Mouse (Mus musculus): ENCODE measurements around the gene Nqo1. TPM values are rescaled to one million over a fixed set of nuclear protein-coding genes. Genes with fewer than 3 reads are reported as not detected.

The Nqo1 gene
- polyA plus RNA-seq (2014; fragmentation: Nextera tagmentation; extraction: Ambion mirVana) = 17.9 and 19.7 TPM in 2 replicates

DNA sequence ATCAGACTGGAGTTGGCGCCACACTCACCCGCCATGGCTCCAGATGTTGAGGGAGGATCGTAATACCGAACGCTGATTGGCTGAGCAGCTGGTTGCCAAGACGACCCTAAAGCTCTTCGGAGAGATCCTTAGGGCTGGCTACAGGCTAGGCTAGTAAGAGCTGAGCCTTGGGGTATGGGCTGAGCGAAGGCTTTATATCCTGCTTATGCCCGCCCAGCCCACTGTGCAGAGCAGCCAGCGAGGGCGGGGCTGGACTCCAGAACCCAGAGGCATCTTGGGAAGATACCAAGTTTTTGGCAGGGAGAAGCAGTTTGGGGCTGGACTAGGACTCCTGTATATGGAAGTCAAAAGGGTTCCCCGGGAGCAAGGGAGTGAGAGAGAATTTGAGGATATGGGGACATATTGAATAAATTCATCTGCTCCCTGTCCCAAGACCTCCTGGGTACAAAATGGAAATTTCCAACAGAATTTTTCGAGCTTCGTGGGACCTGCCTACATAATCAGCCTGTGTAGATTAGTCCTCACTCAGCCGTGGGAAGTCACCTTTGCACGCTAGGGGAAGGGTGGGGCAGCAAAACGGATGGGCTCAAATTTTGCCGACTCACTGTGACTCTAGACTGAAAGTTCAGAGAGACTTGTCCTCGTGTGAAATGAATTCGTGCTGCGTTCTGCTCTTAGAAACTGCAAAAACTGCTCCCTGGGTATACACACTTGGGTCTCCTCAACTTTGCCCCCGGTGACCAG is at the start of gene Nqo1:
Nqo1 (minus strand) TSS at position 169 of the 744 bp plus-strand sequence.
- Histone ChIP-seq H3K9me3 (ENCODE audit: control insufficient read depth, low read length) (no peaks in the 10 kb centered on the region), H3K4me1 (ENCODE audit: control insufficient read depth, insufficient read depth, low read length) (peaks cover 27% of the 10 kb centered on the region), H3K4me2 (ENCODE audit: low read depth, low read length) (peak within 1 kb of the TSS; percentile 64), H3K27me3 (replicated peaks; ENCODE audit: control insufficient read depth, insufficient read depth, low read length) (no peaks in the 10 kb centered on the region), H3K27ac (replicated peaks; ENCODE audit: low read depth, low read length) (peak within 1 kb of the TSS; percentile 79), H3K36me3 (ENCODE audit: control insufficient read depth, insufficient read depth, low read length) (peaks cover 8% of the 10 kb centered on the region; the same call in 1 of the 2 replicates), H3K9ac (ENCODE audit: low read depth, low read length) (peak within 1 kb of the TSS; percentile 47), H3K4me3 (ENCODE audit: low read depth, low read length) (peak within 1 kb of the TSS; percentile 35)
- WGBS = 10% methylated on average over 22 of the region's 22 CpGs
- ATAC-seq (ENCODE audit: low read depth) (peak; percentile 96), DNase-seq (ENCODE audit: low spot score) (peak; percentile 96)

GRCm38 (mm10) chr8:107451414-107452066 is 48.5 kb upstream of the Nqo1 start:
- H3K9ac ChIP-seq (ENCODE audit: low read depth, low read length) = no peak overlapping the region
- WGBS = 78% methylated on average over 13 of the region's 13 CpGs
- H3K4me1 ChIP-seq (ENCODE audit: control insufficient read depth, insufficient read depth, low read length) = 0 out of 2 replicates have a peak, but pooled peaks cover 3% of the 10 kb centered on the region
- H3K36me3 ChIP-seq (ENCODE audit: control insufficient read depth, insufficient read depth, low read length) = peaks cover 14% of the 10 kb centered on the region
- H3K27ac ChIP-seq (replicated peaks; ENCODE audit: low read depth, low read length) = peak overlapping the region; percentile 36; the same call in 1 of the 2 replicates
- no peak overlapping the region for H3K4me2 ChIP-seq (ENCODE audit: low read depth, low read length)
- no peaks in the 10 kb centered on the region for H3K27me3 ChIP-seq (replicated peaks; ENCODE audit: control insufficient read depth, insufficient read depth, low read length)
- no peak for ATAC-seq (ENCODE audit: low read depth)
- H3K4me3 ChIP-seq (ENCODE audit: low read depth, low read length) = no peak overlapping the region
- H3K9me3 ChIP-seq (ENCODE audit: control insufficient read depth, low read length) = no peaks in the 10 kb centered on the region
- DNase-seq (ENCODE audit: low spot score) = no peak

DNA sequence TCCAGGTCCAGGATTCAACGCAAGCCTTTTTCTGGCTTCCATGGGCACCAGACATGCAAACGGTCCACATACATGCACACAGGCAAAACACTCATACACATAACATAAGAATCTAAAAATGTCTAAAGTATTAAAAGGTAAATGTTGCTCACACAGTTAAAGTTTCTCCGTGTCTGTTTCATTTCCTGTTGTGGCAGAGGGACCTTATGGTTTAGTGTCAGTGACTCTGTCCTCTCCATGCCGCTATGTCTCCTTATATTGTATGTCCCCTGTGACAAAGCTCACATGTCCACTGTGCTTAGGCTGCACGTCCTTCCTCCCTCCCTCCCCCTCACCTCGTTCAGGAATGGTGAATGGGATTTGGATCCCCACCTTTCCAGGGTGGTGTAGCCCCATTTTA is 46.6 kb upstream of the Nqo1 start:
- Histone ChIP-seq H3K27ac (replicated peaks; ENCODE audit: low read depth, low read length) (no peak overlapping the region), H3K36me3 (ENCODE audit: control insufficient read depth, insufficient read depth, low read length) (peaks cover 14% of the 10 kb centered on the region), H3K9me3 (ENCODE audit: control insufficient read depth, low read length) (no peaks in the 10 kb centered on the region), H3K27me3 (replicated peaks; ENCODE audit: control insufficient read depth, insufficient read depth, low read length) (no peaks in the 10 kb centered on the region), H3K4me3 (ENCODE audit: low read depth, low read length) (no peak overlapping the region), H3K4me2 (ENCODE audit: low read depth, low read length) (no peak overlapping the region), H3K9ac (ENCODE audit: low read depth, low read length) (no peak overlapping the region), H3K4me1 (ENCODE audit: control insufficient read depth, insufficient read depth, low read length) (0 out of 2 replicates have a peak, but pooled peaks cover 8% of the 10 kb centered on the region)
- ATAC-seq (ENCODE audit: low read depth) (no peak), DNase-seq (ENCODE audit: low spot score) (no peak)
- 73% methylated on average over 6 of the region's 6 CpGs for WGBS

- H3K4me2 ChIP-seq (ENCODE audit: low read depth, low read length) = no peak overlapping the region
- no peaks in the 10 kb centered on the region for H3K27me3 ChIP-seq (replicated peaks; ENCODE audit: control insufficient read depth, insufficient read depth, low read length)
- no peak for DNase-seq (ENCODE audit: low spot score)
- ATAC-seq (ENCODE audit: low read depth) = no peak
- WGBS = 40% methylated on average over 8 of the region's 8 CpGs
- no peak overlapping the region for H3K4me3 ChIP-seq (ENCODE audit: low read depth, low read length)
- no peak overlapping the region for H3K9ac ChIP-seq (ENCODE audit: low read depth, low read length)
- no peaks in the 10 kb centered on the region for H3K9me3 ChIP-seq (ENCODE audit: control insufficient read depth, low read length)
- no peak overlapping the region for H3K27ac ChIP-seq (replicated peaks; ENCODE audit: low read depth, low read length)
- peaks cover 14% of the 10 kb centered on the region for H3K36me3 ChIP-seq (ENCODE audit: control insufficient read depth, insufficient read depth, low read length)
- H3K4me1 ChIP-seq (ENCODE audit: control insufficient read depth, insufficient read depth, low read length) = peaks cover 13% of the 10 kb centered on the region; the same call in 1 of the 2 replicates
Observed at GRCm38 (mm10) chr8:107449130-107449529, 46.1 kb upstream of the Nqo1 start.

DNA sequence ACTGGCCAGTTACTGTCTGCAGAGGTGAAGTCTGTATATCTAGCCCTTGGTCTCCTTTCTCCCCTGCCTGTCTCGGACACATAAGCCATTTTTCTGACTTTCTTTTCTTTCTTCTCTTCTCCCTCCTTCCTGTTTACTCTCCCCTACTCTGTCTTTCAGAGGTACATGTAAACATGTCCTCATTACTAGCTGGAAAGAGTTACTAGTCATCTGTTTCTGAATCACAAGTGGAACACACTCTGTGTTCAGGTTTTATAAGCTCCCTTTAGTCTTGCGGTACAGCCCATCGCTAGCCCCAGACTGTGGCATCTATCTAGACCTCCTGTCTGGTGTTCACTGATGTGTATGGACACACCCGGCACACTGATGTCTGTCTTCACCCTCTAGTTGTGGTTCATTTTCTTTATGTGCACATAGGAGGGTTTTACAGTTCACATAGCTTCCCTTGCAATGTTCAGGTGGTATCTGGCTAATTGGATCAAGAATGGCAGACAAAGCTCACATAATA is 45.4 kb upstream of the Nqo1 start:
- no peaks in the 10 kb centered on the region for H3K9me3 ChIP-seq (ENCODE audit: control insufficient read depth, low read length)
- H3K4me2 ChIP-seq (ENCODE audit: low read depth, low read length) = no peak overlapping the region
- no peaks in the 10 kb centered on the region for H3K27me3 ChIP-seq (replicated peaks; ENCODE audit: control insufficient read depth, insufficient read depth, low read length)
- H3K4me1 ChIP-seq (ENCODE audit: control insufficient read depth, insufficient read depth, low read length) = peaks cover 13% of the 10 kb centered on the region; the same call in 1 of the 2 replicates
- H3K4me3 ChIP-seq (ENCODE audit: low read depth, low read length) = no peak overlapping the region
- WGBS = 72% methylated on average over 4 of the region's 4 CpGs
- peaks cover 9% of the 10 kb centered on the region for H3K36me3 ChIP-seq (ENCODE audit: control insufficient read depth, insufficient read depth, low read length)
- no peak overlapping the region for H3K27ac ChIP-seq (replicated peaks; ENCODE audit: low read depth, low read length)
- H3K9ac ChIP-seq (ENCODE audit: low read depth, low read length) = no peak overlapping the region
- no peak for ATAC-seq (ENCODE audit: low read depth)
- DNase-seq (ENCODE audit: low spot score) = no peak

GRCm38 (mm10) chr8:107447713-107448112 is 44.7 kb upstream of the Nqo1 start:
- H3K27ac ChIP-seq (replicated peaks; ENCODE audit: low read depth, low read length) = no peak overlapping the region
- H3K9me3 ChIP-seq (ENCODE audit: control insufficient read depth, low read length) = no peaks in the 10 kb centered on the region
- peaks cover 2% of the 10 kb centered on the region; the same call in 1 of the 2 replicates for H3K36me3 ChIP-seq (ENCODE audit: control insufficient read depth, insufficient read depth, low read length)
- H3K4me1 ChIP-seq (ENCODE audit: control insufficient read depth, insufficient read depth, low read length) = peaks cover 13% of the 10 kb centered on the region; the same call in 1 of the 2 replicates
- H3K4me3 ChIP-seq (ENCODE audit: low read depth, low read length) = no peak overlapping the region
- H3K4me2 ChIP-seq (ENCODE audit: low read depth, low read length) = no peak overlapping the region
- no peak overlapping the region for H3K9ac ChIP-seq (ENCODE audit: low read depth, low read length)
- DNase-seq (ENCODE audit: low spot score) (no peak), ATAC-seq (ENCODE audit: low read depth) (no peak)
- H3K27me3 ChIP-seq (replicated peaks; ENCODE audit: control insufficient read depth, insufficient read depth, low read length) = no peaks in the 10 kb centered on the region

- ATAC-seq (ENCODE audit: low read depth) = no peak
- H3K36me3 ChIP-seq (ENCODE audit: control insufficient read depth, insufficient read depth, low read length) = no peaks in the 10 kb centered on the region
- H3K4me1 ChIP-seq (ENCODE audit: control insufficient read depth, insufficient read depth, low read length) = peaks cover 13% of the 10 kb centered on the region; the same call in 1 of the 2 replicates
- no peak overlapping the region for H3K4me3 ChIP-seq (ENCODE audit: low read depth, low read length)
- no peak overlapping the region for H3K9ac ChIP-seq (ENCODE audit: low read depth, low read length)
- H3K27ac ChIP-seq (replicated peaks; ENCODE audit: low read depth, low read length) = peak overlapping the region; percentile 58
- no peaks in the 10 kb centered on the region for H3K27me3 ChIP-seq (replicated peaks; ENCODE audit: control insufficient read depth, insufficient read depth, low read length)
- 64% methylated on average over 3 of the region's 3 CpGs for WGBS
- DNase-seq (ENCODE audit: low spot score) = peak; percentile 65
- no peak overlapping the region for H3K4me2 ChIP-seq (ENCODE audit: low read depth, low read length)
- no peaks in the 10 kb centered on the region for H3K9me3 ChIP-seq (ENCODE audit: control insufficient read depth, low read length)
Observed at GRCm38 (mm10) chr8:107444626-107445025, 41.6 kb upstream of the Nqo1 start.

- H3K9me3 ChIP-seq (ENCODE audit: control insufficient read depth, low read length) = no peaks in the 10 kb centered on the region
- H3K4me2 ChIP-seq (ENCODE audit: low read depth, low read length) = no peak overlapping the region
- 85% methylated on average over 3 of the region's 3 CpGs for WGBS
- ATAC-seq (ENCODE audit: low read depth) = no peak
- no peak overlapping the region for H3K9ac ChIP-seq (ENCODE audit: low read depth, low read length)
- no peaks in the 10 kb centered on the region for H3K27me3 ChIP-seq (replicated peaks; ENCODE audit: control insufficient read depth, insufficient read depth, low read length)
- H3K27ac ChIP-seq (replicated peaks; ENCODE audit: low read depth, low read length) = no peak overlapping the region
- peaks cover 17% of the 10 kb centered on the region for H3K4me1 ChIP-seq (ENCODE audit: control insufficient read depth, insufficient read depth, low read length)
- no peaks in the 10 kb centered on the region for H3K36me3 ChIP-seq (ENCODE audit: control insufficient read depth, insufficient read depth, low read length)
- no peak for DNase-seq (ENCODE audit: low spot score)
- no peak overlapping the region for H3K4me3 ChIP-seq (ENCODE audit: low read depth, low read length)
Observed at GRCm38 (mm10) chr8:107439880-107440625, 37.0 kb upstream of the Nqo1 start.

Measured in embryonic facial prominence, embryonic 14.5 days (tissue).